Mouse (Mus musculus) liver, embryonic 14.5 days (tissue): ENCODE measurements around the gene Zfp664. TPM values are rescaled to one million over a fixed set of nuclear protein-coding genes. Genes with fewer than 3 reads are reported as not detected.

ENCODE experiments used
- ATAC-seq: fragments of 200-750 bp; cut with Nextera tagmentation; 2 replicates; pipeline ENCODE4 v1.8.0; 2017; ENCODE audit warnings: moderate number of reproducible peaks, mild to moderate bottlenecking, moderate library complexity; ENCODE audit not compliant: insufficient read depth
- DNase-seq, 3 experiments: peaks; one replicate each; pipeline ENCODE4 v3.0.0-alpha.2; 2012 to 2013; ENCODE audit warnings: low read depth in 3 of 3, low spot score in 3 of 3
- H3K27ac ChIP-seq: fragments of 300-500 bp; sonication (generic); 2 replicates; pipeline ENCODE4 v1.5.1; 2014; ENCODE audit warnings: moderate library complexity, mild to moderate bottlenecking, control low read depth, inconsistent platforms
- H3K27me3 ChIP-seq: fragments of 300-500 bp; sonication (generic); 2 replicates; pipeline ENCODE4 v1.6.1; 2014; ENCODE audit warnings: mild to moderate bottlenecking, low read length, moderate library complexity; ENCODE audit not compliant: control insufficient read depth, insufficient read depth
- H3K36me3 ChIP-seq: fragments of 300-500 bp; sonication (generic); replicated peaks from 2 replicates; pipeline ENCODE4 v1.6.1; 2014; ENCODE audit warnings: low read depth; ENCODE audit not compliant: control insufficient read depth, insufficient read depth
- H3K4me1 ChIP-seq, 2 experiments: fragments of 200-500 bp in 1 of 2; fragments of 300-500 bp in 1 of 2; sonication (generic) in 1 of 2; replicated peaks; 2 replicates each; pipeline ENCODE4 v1.6.1; 2012 to 2014; ENCODE audit warnings: antibody characterized with exemption in 1 of 2, inconsistent platforms in 1 of 2, low read length in 1 of 2; ENCODE audit not compliant: control insufficient read depth in 2 of 2, insufficient read depth in 2 of 2
- H3K4me2 ChIP-seq: fragments of 300-500 bp; sonication (generic); 2 replicates; pipeline ENCODE4 v1.6.1; 2014; ENCODE audit warnings: low read depth, mild to moderate bottlenecking, control low read depth, moderate library complexity
- H3K4me3 ChIP-seq, 2 experiments: fragments of 200-500 bp in 1 of 2; fragments of 300-500 bp in 1 of 2; sonication (generic) in 1 of 2; 2 replicates each; pipeline ENCODE4 v1.5.1; 2012 to 2014; ENCODE audit warnings: low read depth in 2 of 2, low read length in 2 of 2, mild to moderate bottlenecking in 2 of 2, control low read depth in 1 of 2, inconsistent platforms in 1 of 2, moderate library complexity in 1 of 2; ENCODE audit not compliant: insufficient read depth in 1 of 2
- H3K9ac ChIP-seq: fragments of 300-500 bp; sonication (generic); replicated peaks from 2 replicates; pipeline ENCODE4 v1.6.1; 2014; ENCODE audit warnings: mild to moderate bottlenecking, control low read depth, moderate library complexity
- H3K9me3 ChIP-seq: fragments of 300-500 bp; sonication (generic); 2 replicates; pipeline ENCODE4 v1.6.1; 2016; ENCODE audit warnings: low read length, mixed read lengths; ENCODE audit not compliant: control insufficient read depth
- CTCF ChIP-seq: IDR thresholded peaks from 2 replicates; pipeline ENCODE4 v1.5.1; 2016; ENCODE audit warnings: antibody characterized with exemption, low read depth, control low read depth
- EP300 ChIP-seq: IDR thresholded peaks from 2 replicates; pipeline ENCODE4 v1.6.1; 2016; ENCODE audit warnings: antibody characterized with exemption, low read depth
- WGBS: fragments of 180-500 bp; shearing (Covaris S2); extraction: QIAGEN DNeasy Blood & Tissue Kit; methylation state at CpG from one replicate; pipeline ENCODE4 v1.1.7; 2014; ENCODE audit not compliant: insufficient replicate concordance; 5-methylcytosine and 5-hydroxymethylcytosine counted together
- polyA plus RNA-seq, 2 experiments: library from polyadenylated mRNA; depleted of rRNA in 1 of 2; stranded (reverse) in 1 of 2; unstranded in 1 of 2; fragments of >200 nt; fragmentation: Nextera tagmentation in 1 of 2; extraction: Ambion mirVana in 1 of 2; gene quantifications; 2 replicates each; pipeline versions ENCODE4 v1.2.1 to v1.2.3; 2012 to 2014

Gene Zfp664
- polyA plus RNA-seq, 2 experiments = 7.9 to 10.6 TPM

DNA sequence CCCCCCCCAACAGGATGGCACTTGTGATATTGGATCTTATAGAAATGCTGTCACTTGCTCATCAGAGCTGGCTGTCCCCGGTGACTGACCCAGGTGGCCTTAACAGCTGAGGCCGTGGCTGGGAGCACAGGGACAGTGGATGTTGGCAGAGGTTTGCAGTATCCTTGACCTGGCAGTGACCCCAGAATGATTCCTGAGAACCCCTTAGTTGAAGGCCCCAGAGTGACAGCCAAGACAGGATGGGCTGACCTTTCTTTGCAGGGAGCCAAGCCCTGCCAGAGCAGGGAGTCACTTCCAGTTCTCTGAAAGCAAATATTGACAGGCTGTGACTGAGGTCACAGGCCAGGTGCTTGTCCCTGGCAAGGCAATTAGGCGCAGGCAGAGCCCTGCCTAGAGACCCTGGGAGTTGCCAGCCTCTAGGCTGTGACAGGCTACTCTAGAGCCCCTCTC lies 29.5 kb downstream of the Zfp664 start:
- whole genome bisulfite sequencing = 65% methylated on average over 3 of the region's 3 CpGs
- peak; percentile 50; the same call in 1 of the 2 replicates for ATAC-seq
- TF ChIP-seq CTCF = no peak
- no peak overlapping the region for H3K9ac ChIP-seq
- H3K36me3 ChIP-seq = no peaks in the 10 kb centered on the region
- H3K4me2 ChIP-seq = no peak overlapping the region
- no peak overlapping the region for H3K4me3 ChIP-seq
- H3K9me3 ChIP-seq = no peaks in the 10 kb centered on the region
- no peak overlapping the region for H3K27ac ChIP-seq
- no peaks in the 10 kb centered on the region for H3K27me3 ChIP-seq
- no peaks in the 10 kb centered on the region for H3K4me1 ChIP-seq
- DNase-seq = peak in 1 of 3 experiments; percentile 5

DNA sequence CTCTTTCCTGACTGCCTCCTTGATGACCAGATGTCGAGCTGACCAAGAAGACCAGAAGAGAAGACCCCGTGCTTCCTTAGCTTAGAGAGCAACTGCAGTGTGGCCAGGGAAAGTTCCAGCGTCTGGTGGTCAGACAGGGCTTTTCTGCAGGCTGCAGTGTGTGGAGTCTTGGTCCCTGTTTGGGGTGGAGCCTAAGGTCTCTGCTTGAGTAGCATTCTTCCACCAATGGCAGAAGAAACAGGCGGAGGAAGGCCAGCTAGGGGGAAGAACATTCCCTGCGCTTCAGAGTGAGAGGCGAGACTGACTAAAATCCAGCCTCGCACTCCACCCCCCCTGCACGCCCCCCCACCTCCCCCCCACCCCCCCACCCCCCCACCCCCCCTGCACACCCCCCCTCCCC lies 33.6 kb downstream of the Zfp664 start:
- Histone ChIP-seq H3K36me3 (no peaks in the 10 kb centered on the region), H3K27ac (no peak overlapping the region), H3K9me3 (no peaks in the 10 kb centered on the region), H3K4me1 (no peaks in the 10 kb centered on the region), H3K27me3 (no peaks in the 10 kb centered on the region), H3K4me2 (no peak overlapping the region), H3K4me3 (no peak overlapping the region), H3K9ac (no peak overlapping the region)
- 52% methylated on average over 7 of the region's 8 CpGs for WGBS
- TF ChIP-seq EP300 = no peak
- no peak for TF ChIP-seq CTCF
- no peak for DNase-seq
- no peak for ATAC-seq

DNA sequence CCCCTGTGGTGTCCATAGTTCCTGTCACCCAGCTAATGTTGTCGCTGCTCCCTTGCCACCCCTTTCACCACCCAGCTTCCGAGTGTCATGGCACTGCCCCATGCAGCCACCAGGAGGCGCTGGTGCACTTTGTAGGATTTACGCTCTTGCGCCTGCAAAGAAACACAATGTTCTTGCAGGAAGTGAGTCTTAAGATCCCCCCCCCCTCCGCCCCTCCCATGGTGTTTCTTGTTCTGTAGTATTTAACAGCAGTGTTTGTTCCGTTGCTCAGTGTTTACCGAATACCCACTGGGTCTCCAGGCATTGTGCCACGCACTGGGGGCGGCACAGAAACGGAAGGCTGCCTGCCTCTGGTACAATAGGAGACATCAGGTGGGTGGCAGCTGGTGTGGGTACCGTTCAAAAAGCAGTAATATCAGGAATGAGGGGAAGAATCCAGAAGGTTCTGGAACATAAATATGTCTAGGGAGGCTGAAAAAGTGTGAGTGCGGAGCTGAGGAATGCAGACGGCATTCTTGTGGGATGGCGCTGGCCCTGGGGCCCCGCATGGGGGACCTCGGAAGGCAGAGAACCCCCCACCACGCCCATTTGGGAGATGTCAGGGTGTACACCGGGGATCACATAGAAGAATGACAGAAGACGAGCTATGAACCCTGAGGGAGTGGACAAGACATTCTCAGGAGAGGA lies 37.6 kb downstream of the Zfp664 start:
- ATAC-seq (no peak), DNase-seq (peak; percentile 35 to 46 (median 40))
- Histone ChIP-seq H3K4me3 (no peak overlapping the region), H3K9me3 (no peaks in the 10 kb centered on the region), H3K27ac (no peak overlapping the region), H3K36me3 (no peaks in the 10 kb centered on the region), H3K4me2 (peak overlapping the region; percentile 22), H3K4me1 (no peaks in the 10 kb centered on the region), H3K27me3 (no peaks in the 10 kb centered on the region), H3K9ac (no peak overlapping the region)
- TF ChIP-seq EP300 (no peak), CTCF (peak; percentile 99)
- 28% methylated on average over 20 of the region's 20 CpGs for WGBS

DNA sequence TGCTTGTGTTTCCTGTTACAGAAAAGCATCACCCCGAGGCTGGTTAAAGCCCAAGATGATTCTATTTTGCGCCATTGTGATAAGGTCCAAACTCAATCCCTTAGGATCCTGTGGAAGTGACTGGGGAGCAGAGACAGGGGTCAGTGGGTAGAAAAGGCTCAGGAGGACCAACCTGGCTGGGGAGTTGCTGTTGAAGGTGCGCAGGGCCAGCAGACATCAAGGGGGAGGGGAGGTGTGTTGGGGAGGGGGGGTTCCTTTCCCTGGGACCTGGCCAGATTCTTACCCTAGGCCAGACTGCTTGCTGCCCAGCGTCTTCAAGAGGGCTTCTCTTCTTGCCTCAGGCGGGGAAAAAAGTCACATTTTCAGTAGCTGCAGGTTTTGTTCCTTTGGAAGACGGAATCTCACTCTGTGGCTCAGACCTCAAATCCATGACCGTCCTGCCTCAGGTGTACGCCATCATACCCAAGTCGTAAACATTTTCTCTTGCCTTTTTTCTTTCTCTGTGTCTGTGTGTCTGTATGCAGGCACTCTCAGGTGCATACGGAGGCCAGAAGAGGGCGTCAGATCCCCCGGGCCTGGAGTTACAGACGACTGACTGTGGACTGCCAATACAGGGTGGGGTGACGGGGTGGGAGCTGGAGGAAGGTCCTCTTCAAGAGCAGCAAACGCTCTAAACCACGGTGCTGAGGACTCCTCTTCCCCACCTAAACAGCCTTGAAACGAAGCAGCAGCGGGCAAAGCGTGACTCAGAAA lies 38.4 kb downstream of the Zfp664 start:
- H3K9ac ChIP-seq = no peak overlapping the region

DNA sequence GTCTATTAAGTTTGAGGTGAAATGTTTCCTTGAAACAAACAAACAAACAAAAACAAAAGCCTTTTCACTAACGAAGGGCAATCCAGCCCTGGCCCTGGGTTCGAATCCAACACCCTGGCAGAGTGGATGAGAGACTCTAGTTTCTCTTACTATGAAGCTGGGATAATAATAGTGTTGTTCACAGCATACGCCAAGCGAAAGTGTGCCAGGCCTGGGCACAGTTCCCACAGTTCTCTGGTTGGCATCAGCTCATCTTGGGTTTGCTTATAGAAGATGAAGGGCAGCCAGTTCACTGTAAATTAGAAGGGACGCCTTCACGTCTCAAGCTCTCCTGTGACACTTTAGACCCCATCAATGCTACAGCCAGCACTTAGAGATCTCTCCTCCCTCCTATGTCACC lies 39.2 kb downstream of the Zfp664 start:
- ATAC-seq (no peak), DNase-seq (no peak)
- Histone ChIP-seq H3K9ac (no peak overlapping the region), H3K4me1 (no peaks in the 10 kb centered on the region), H3K9me3 (no peaks in the 10 kb centered on the region), H3K36me3 (no peaks in the 10 kb centered on the region), H3K27ac (no peak overlapping the region), H3K4me3 (no peak overlapping the region), H3K27me3 (no peaks in the 10 kb centered on the region), H3K4me2 (no peak overlapping the region)
- 68% methylated on average over 6 of the region's 6 CpGs for WGBS
- TF ChIP-seq CTCF (no peak), EP300 (no peak)

More for the DNA sequence above, 38.4 kb downstream of the Zfp664 start:
- H3K4me1 ChIP-seq = no peaks in the 10 kb centered on the region
- DNase-seq = no peak
- H3K27ac ChIP-seq = no peak overlapping the region
- no peak overlapping the region for H3K4me2 ChIP-seq
- ATAC-seq = no peak
- no peaks in the 10 kb centered on the region for H3K36me3 ChIP-seq
- TF ChIP-seq CTCF (peak; percentile 20; the same call in 1 of the 2 replicates), EP300 (no peak)
- 56% methylated on average over 19 of the region's 19 CpGs for WGBS
- H3K4me3 ChIP-seq = no peak overlapping the region
- no peaks in the 10 kb centered on the region for H3K9me3 ChIP-seq
- no peaks in the 10 kb centered on the region for H3K27me3 ChIP-seq
